Mouse (Mus musculus) layer of hippocampus, adult 9-10 months (tissue): Measurements from ENCODE around the gene Tenm4.

ENCODE experiments used
- DNase-seq: peaks from one replicate; pipeline ENCODE4 v3.0.0; 2022; ENCODE audit warnings: low spot score

Tenm4 gene

GRCm38 (mm10) chr7:96648606-96649005, 477.6 kb downstream of the Tenm4 start:
- no peak for DNase-seq

GRCm38 (mm10) chr7:96649171-96649570, 478.1 kb downstream of the Tenm4 start:
- DNase-seq: no peak

- DNase-seq: no peak
Observed at GRCm38 (mm10) chr7:96650435-96650834, 479.4 kb downstream of the Tenm4 start.

GRCm38 (mm10) chr7:96651055-96651454, 480.0 kb downstream of the Tenm4 start:
- no peak for DNase-seq

GRCm38 (mm10) chr7:96651626-96652341, 480.7 kb downstream of the Tenm4 start:
- no peak for DNase-seq

GRCm38 (mm10) chr7:96652844-96653243, 481.8 kb downstream of the Tenm4 start:
- DNase-seq: no peak

GRCm38 (mm10) chr7:96654206-96654605, 483.2 kb downstream of the Tenm4 start:
- DNase-seq: no peak

- DNase-seq: no peak
Observed at GRCm38 (mm10) chr7:96655096-96655716, 484.2 kb downstream of the Tenm4 start.

GRCm38 (mm10) chr7:96657101-96657830, 486.2 kb downstream of the Tenm4 start:
- no peak for DNase-seq

- no peak for DNase-seq
Observed at GRCm38 (mm10) chr7:96657857-96658580, 487.0 kb downstream of the Tenm4 start.

- DNase-seq: no peak
Observed at GRCm38 (mm10) chr7:96660907-96661306, 489.9 kb downstream of the Tenm4 start.

- no peak for DNase-seq
Observed at GRCm38 (mm10) chr7:96661352-96662169, 490.5 kb downstream of the Tenm4 start.

- no peak for DNase-seq
Observed at GRCm38 (mm10) chr7:96663336-96663735, 492.3 kb downstream of the Tenm4 start.

GRCm38 (mm10) chr7:96666366-96666896, 495.4 kb downstream of the Tenm4 start:
- DNase-seq: no peak

GRCm38 (mm10) chr7:96667688-96668087, 496.6 kb downstream of the Tenm4 start:
- DNase-seq: no peak

- DNase-seq: no peak
Observed at GRCm38 (mm10) chr7:96670095-96670494, 499.0 kb downstream of the Tenm4 start.

- no peak for DNase-seq
Observed at GRCm38 (mm10) chr7:96672322-96672914, 501.4 kb downstream of the Tenm4 start.

- DNase-seq: peak; percentile 20
Observed at GRCm38 (mm10) chr7:96677082-96677481, 506.0 kb downstream of the Tenm4 start.

- DNase-seq: no peak
Observed at GRCm38 (mm10) chr7:96678236-96678635, 507.2 kb downstream of the Tenm4 start.

GRCm38 (mm10) chr7:96679746-96680145, 508.7 kb downstream of the Tenm4 start:
- no peak for DNase-seq

GRCm38 (mm10) chr7:96680405-96680804, 509.4 kb downstream of the Tenm4 start:
- DNase-seq: no peak
